12 mouse cellular contexts compared by ENCODE assay signal in the genomic region with DNA sequence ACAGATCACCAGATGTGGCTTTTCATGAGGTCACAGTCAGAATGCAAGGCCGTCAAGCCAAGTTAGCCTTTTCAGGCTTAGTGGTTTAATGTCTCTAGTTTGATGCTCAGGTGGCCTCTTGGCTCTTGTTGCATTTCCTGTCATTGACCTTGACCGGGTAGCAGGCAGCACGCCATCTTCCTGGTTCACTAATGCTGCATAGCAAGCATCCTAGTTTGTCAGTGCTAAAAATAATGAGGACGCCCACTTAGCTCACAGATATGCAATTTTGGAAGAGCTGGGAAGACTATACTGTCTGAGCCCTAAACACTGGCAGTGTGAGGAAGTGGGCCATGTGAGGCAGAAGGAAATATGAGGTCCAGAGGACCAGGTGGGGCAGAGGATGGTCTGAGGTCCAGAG.
A peak's percentile ranks its signal among the peaks of the same experiment; 100 is the strongest.
DNase-seq lines count a peak whose midpoint lies in the region; ATAC-seq and TF ChIP-seq lines count a peak whose summit lies in the region.
"Had no signal": no experiment of that assay in that cellular context is flagged by ENCODE, and none has a peak within 500 bp of the region (broad histone marks: within the 10 kb centered on the region; RNA-seq: fewer than 3 reads in every experiment).

No protein-coding gene starts in this region.

- H3K27me3 ChIP-seq in kidney, adult 2 months (replicated peaks; ENCODE audit: control insufficient read depth, insufficient read depth, low read length): no peaks in the 10 kb centered on the region
- no peaks in the 10 kb centered on the region for H3K27me3 ChIP-seq in kidney, embryonic 15.5 days
- no peaks in the 10 kb centered on the region for H3K27me3 ChIP-seq in heart, adult 2 months (ENCODE audit: control insufficient read depth, insufficient read depth, low read length)
- no peaks in the 10 kb centered on the region for H3K27me3 ChIP-seq in heart, embryonic 16.5 days (ENCODE audit: control insufficient read depth, insufficient read depth, low read length)
- H3K27me3 ChIP-seq: embryonic facial prominence, embryonic 12.5 days; forebrain, embryonic 13.5 days had no signal

- no peak overlapping the region for H3K4me3 ChIP-seq in kidney, adult 2 months (ENCODE audit: insufficient read depth, low read depth, low read length)
- no peak overlapping the region for H3K4me3 ChIP-seq in kidney, embryonic 15.5 days (replicated peaks)
- no peak overlapping the region for H3K4me3 ChIP-seq in heart, adult 2 months
- H3K4me3 ChIP-seq in heart, embryonic 16.5 days (ENCODE audit: low read length): no peak overlapping the region
- H3K4me3 ChIP-seq: embryonic facial prominence, embryonic 12.5 days; forebrain, embryonic 13.5 days had no signal

- WGBS in kidney, adult 2 months: 28% methylated on average over 4 of the region's 4 CpGs
- 31% methylated on average over 4 of the region's 4 CpGs for WGBS in kidney, embryonic 15.5 days
- WGBS in heart, adult 2 months: 16% methylated on average over 4 of the region's 4 CpGs
- WGBS in heart, embryonic 16.5 days: 23% methylated on average over 4 of the region's 4 CpGs

- no peaks in the 10 kb centered on the region for H3K79me2 ChIP-seq in heart, adult 2 months (replicated peaks; ENCODE audit: control insufficient read depth, insufficient read depth, low read length)

- no peak overlapping the region for H3K4me2 ChIP-seq in kidney, embryonic 15.5 days
- H3K4me2 ChIP-seq in heart, embryonic 16.5 days (ENCODE audit: low read depth, low read length): no peak overlapping the region
- H3K4me2 ChIP-seq: embryonic facial prominence, embryonic 12.5 days; forebrain, embryonic 13.5 days had no signal

- intact Hi-C loops in heart, adult 2 months (cut with DNase I): loop anchor here (5.0 kb wide), 1 partner anchor 61 kb away; no protein-coding TSS in a partner anchor
- intact Hi-C loops in left cerebral cortex, postnatal 10 days (cut with DNase I): loop anchor here (5.0 kb wide), 1 partner anchor 194 kb away; no protein-coding TSS in a partner anchor

- no peaks in the 10 kb centered on the region for H3K36me3 ChIP-seq in kidney, adult 2 months (ENCODE audit: control insufficient read depth, insufficient read depth, low read length)
- H3K36me3 ChIP-seq in kidney, embryonic 15.5 days: no peaks in the 10 kb centered on the region
- no peaks in the 10 kb centered on the region for H3K36me3 ChIP-seq in heart, adult 2 months (ENCODE audit: control insufficient read depth, insufficient read depth, low read length)
- no peaks in the 10 kb centered on the region for H3K36me3 ChIP-seq in heart, embryonic 16.5 days (ENCODE audit: control insufficient read depth, insufficient read depth)
- H3K36me3 ChIP-seq: embryonic facial prominence, embryonic 12.5 days had no signal

- H3K9ac ChIP-seq in kidney, embryonic 15.5 days: no peak overlapping the region
- H3K9ac ChIP-seq in heart, adult 2 months (ENCODE audit: low read depth, low read length): no peak overlapping the region
- H3K9ac ChIP-seq in heart, embryonic 16.5 days (ENCODE audit: low read length): no peak overlapping the region
- H3K9ac ChIP-seq: embryonic facial prominence, embryonic 12.5 days; forebrain, embryonic 13.5 days; liver, embryonic 14.5 days had no signal

- no peaks in the 10 kb centered on the region for H3K4me1 ChIP-seq in kidney, adult 2 months (ENCODE audit: control insufficient read depth, insufficient read depth, low read length)
- H3K4me1 ChIP-seq in kidney, embryonic 15.5 days: peaks cover 32% of the 10 kb centered on the region
- peaks cover 14% of the 10 kb centered on the region for H3K4me1 ChIP-seq in heart, adult 2 months (ENCODE audit: control insufficient read depth, insufficient read depth, low read length)
- H3K4me1 ChIP-seq in heart, embryonic 16.5 days (ENCODE audit: control insufficient read depth, insufficient read depth, low read length): peaks cover 33% of the 10 kb centered on the region

- H3K9me3 ChIP-seq in kidney, embryonic 15.5 days (replicated peaks): no peaks in the 10 kb centered on the region
- H3K9me3 ChIP-seq in heart, embryonic 16.5 days (replicated peaks; ENCODE audit: control insufficient read depth, low read length): no peaks in the 10 kb centered on the region
- H3K9me3 ChIP-seq: embryonic facial prominence, embryonic 12.5 days; forebrain, embryonic 13.5 days had no signal

- DNase-seq in kidney, adult 2 months: peak; percentile 33
- DNase-seq in heart, adult 2 months: peak; percentile 59 to 72
- DNase-seq in left cerebral cortex, postnatal 10 days (ENCODE audit: extremely low spot score in 1 of 2, low spot score in 2 of 2): peak; percentile 22 to 54
- DNase-seq in lung, adult 18-20 months: no peak
- no peak for DNase-seq in ovary, adult 18-20 months (ENCODE audit: low spot score)
- DNase-seq: layer of hippocampus, postnatal 36 days had no signal

- TF ChIP-seq CTCF in kidney, adult 2 months (conservative IDR thresholded peaks at IDR 0.05; ENCODE audit: insufficient read depth, insufficient read length, low read depth, low read length): no peak
- TF ChIP-seq CTCF in heart, adult 2 months (IDR thresholded peaks at IDR 0.05): no peak

- no peak for TF ChIP-seq POLR2A in kidney, adult 2 months (IDR thresholded peaks at IDR 0.05; ENCODE audit: low read depth, low read length)
- no peak for TF ChIP-seq POLR2A in heart, adult 2 months (IDR thresholded peaks at IDR 0.05; ENCODE audit: insufficient read depth, low read depth, low read length)

- TF ChIP-seq EP300 in heart, adult 2 months (IDR thresholded peaks at IDR 0.05; ENCODE audit: insufficient read depth, low read depth, low read length): no peak

- no peak overlapping the region for H3K27ac ChIP-seq in kidney, adult 2 months (ENCODE audit: insufficient read depth, low read depth, low read length)
- no peak overlapping the region for H3K27ac ChIP-seq in kidney, embryonic 15.5 days
- peak overlapping the region; percentile 67 for H3K27ac ChIP-seq in heart, adult 2 months
- peak overlapping the region; percentile 86 for H3K27ac ChIP-seq in heart, embryonic 16.5 days (ENCODE audit: low read length)
- H3K27ac ChIP-seq: embryonic facial prominence, embryonic 12.5 days; forebrain, embryonic 13.5 days; liver, embryonic 14.5 days; macrophage had no signal

- ATAC-seq in kidney, embryonic 15.5 days (replicated peaks; ENCODE audit: low FRiP score): no peak
- peak; percentile 64 for ATAC-seq in heart, embryonic 16.5 days (replicated peaks; ENCODE audit: extremely low read depth, insufficient read depth, low FRiP score)
- ATAC-seq: forebrain, embryonic 13.5 days had no signal

Comparison
In these comparisons a context has a peak if more than half of its experiments do, and no peak if none do; other contexts are left out.
1. DNase-seq: peak in kidney, adult 2 months (single experiment), heart, adult 2 months (2 of 2) and left cerebral cortex, postnatal 10 days (2 of 2); none in lung, adult 18-20 months (0 of 2) and ovary, adult 18-20 months (single experiment).
2. H3K27ac ChIP-seq: peak in heart, adult 2 months (single experiment) and heart, embryonic 16.5 days (single experiment); none in kidney, adult 2 months (single experiment) and kidney, embryonic 15.5 days (single experiment).